Comparison of ENCODE assay signal across 39 mouse cellular contexts in the genomic region with DNA sequence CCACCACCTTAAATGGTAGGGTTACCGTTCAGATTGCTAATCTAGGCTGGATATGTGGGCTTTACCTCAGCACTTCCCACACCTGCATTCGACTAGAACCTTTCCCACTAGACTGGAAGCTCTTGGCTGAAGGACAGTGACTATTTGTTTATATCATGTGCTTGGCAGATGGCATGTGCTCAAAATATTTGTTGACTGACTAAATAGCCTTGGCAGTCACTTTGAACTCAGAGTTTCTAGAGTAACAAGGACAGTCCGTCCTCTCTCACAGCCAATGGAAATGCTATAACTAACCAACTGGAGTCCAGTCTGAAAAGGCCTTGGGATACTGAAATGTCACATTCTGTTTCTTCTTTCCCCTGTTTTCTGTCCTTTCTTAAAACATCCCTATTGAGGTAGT. TPM values are rescaled to one million over a fixed set of nuclear protein-coding genes. Genes with fewer than 3 reads are reported as not detected.
A peak's percentile ranks its signal among the peaks of the same experiment; 100 is the strongest.
DNase-seq lines count a peak whose midpoint lies in the region; ATAC-seq and TF ChIP-seq lines count a peak whose summit lies in the region.
"Had no signal": no experiment of that assay in that cellular context is flagged by ENCODE, and none has a peak within 500 bp of the region (broad histone marks: within the 10 kb centered on the region; RNA-seq: fewer than 3 reads in every experiment).

No protein-coding gene starts in this region.

- DNase-seq in gastrocnemius, adult 2 months = no peak
- no peak for DNase-seq in gastrocnemius, postnatal 4 days (ENCODE audit: low spot score in 2 of 2)
- peak; percentile 15 to 35 for DNase-seq in heart, postnatal 10 days
- DNase-seq in Muller cell, postnatal 12 days (ENCODE audit: inconsistent ontology term) = peak; percentile 50
- peak; percentile 17 for DNase-seq in adrenal gland, postnatal 10 days
- DNase-seq: cerebellum, adult 2 months; cerebellum, postnatal 14 days; forebrain, postnatal 0 days; gastrocnemius, postnatal 25 days; kidney, adult 9 months; kidney, postnatal 14 days; layer of hippocampus, adult 9-11 months; right cerebral cortex, postnatal 14 days; thymus, postnatal 14 days had no signal

- no peak for ATAC-seq in heart, embryonic 11.5 days (replicated peaks; ENCODE audit: insufficient number of reproducible peaks, low FRiP score, low TSS enrichment)
- no peak for ATAC-seq in hindbrain, embryonic 16.5 days
- no peak for ATAC-seq in hindbrain, embryonic 12.5 days (ENCODE audit: low FRiP score)
- ATAC-seq: forebrain, postnatal 0 days; intestine, postnatal 0 days; midbrain, embryonic 13.5 days had no signal

- H3K9ac ChIP-seq in heart, embryonic 11.5 days (ENCODE audit: low read depth, low read length) = no peak overlapping the region
- H3K9ac ChIP-seq in hindbrain, embryonic 16.5 days (ENCODE audit: low read depth, low read length) = no peak overlapping the region
- no peak overlapping the region for H3K9ac ChIP-seq in hindbrain, embryonic 12.5 days
- H3K9ac ChIP-seq: forebrain, postnatal 0 days; heart, embryonic 13.5 days; hindbrain, embryonic 13.5 days; limb, embryonic 15.5 days; midbrain, embryonic 13.5 days had no signal

- peak overlapping the region; percentile 75 for H3K27ac ChIP-seq in gastrocnemius, adult 2 months
- no peak overlapping the region for H3K27ac ChIP-seq in heart, embryonic 11.5 days (ENCODE audit: low read depth, low read length)
- H3K27ac ChIP-seq in hindbrain, embryonic 16.5 days (ENCODE audit: low read depth, low read length) = no peak overlapping the region
- H3K27ac ChIP-seq in hindbrain, embryonic 12.5 days = no peak overlapping the region
- H3K27ac ChIP-seq: heart, embryonic 13.5 days; hindbrain, embryonic 13.5 days; limb, embryonic 10.5 days; limb, embryonic 15.5 days; macrophage; midbrain, embryonic 13.5 days had no signal

- no peak for TF ChIP-seq CTCF in gastrocnemius, adult 2 months (IDR thresholded peaks at IDR 0.05)

- 0 out of 2 replicates have a peak, but pooled peaks cover 7% of the 10 kb centered on the region for H3K27me3 ChIP-seq in heart, embryonic 11.5 days (ENCODE audit: control insufficient read depth, insufficient read depth, low read length)
- no peaks in the 10 kb centered on the region; the same call in 1 of the 2 replicates for H3K27me3 ChIP-seq in hindbrain, embryonic 16.5 days (replicated peaks; ENCODE audit: control insufficient read depth, insufficient read depth, low read length)
- H3K27me3 ChIP-seq in hindbrain, embryonic 12.5 days = peaks cover 24% of the 10 kb centered on the region
- H3K27me3 ChIP-seq: CH12.LX had no signal

- H3K4me3 ChIP-seq in gastrocnemius, adult 2 months = no peak overlapping the region
- H3K4me3 ChIP-seq in heart, embryonic 11.5 days (ENCODE audit: low read depth, low read length) = no peak overlapping the region
- no peak overlapping the region for H3K4me3 ChIP-seq in hindbrain, embryonic 16.5 days (ENCODE audit: low read length)
- no peak overlapping the region for H3K4me3 ChIP-seq in hindbrain, embryonic 12.5 days
- H3K4me3 ChIP-seq: erythroblast, embryonic 14.5 days; heart, embryonic 13.5 days; hindbrain, embryonic 13.5 days; limb, embryonic 10.5 days; limb, embryonic 15.5 days; midbrain, embryonic 13.5 days had no signal

- H3K36me3 ChIP-seq in heart, embryonic 11.5 days (ENCODE audit: control insufficient read depth, insufficient read depth, low read length) = no peaks in the 10 kb centered on the region
- no peaks in the 10 kb centered on the region for H3K36me3 ChIP-seq in hindbrain, embryonic 16.5 days (ENCODE audit: control insufficient read depth, insufficient read depth, low read length)
- no peaks in the 10 kb centered on the region for H3K36me3 ChIP-seq in hindbrain, embryonic 12.5 days
- H3K36me3 ChIP-seq: heart, embryonic 13.5 days; hindbrain, embryonic 13.5 days; limb, embryonic 10.5 days; limb, embryonic 15.5 days; midbrain, embryonic 13.5 days had no signal

- no peaks in the 10 kb centered on the region for H3K9me3 ChIP-seq in heart, embryonic 11.5 days (replicated peaks; ENCODE audit: control insufficient read depth, low read length)
- no peaks in the 10 kb centered on the region for H3K9me3 ChIP-seq in hindbrain, embryonic 16.5 days (ENCODE audit: control insufficient read depth, low read length)
- no peaks in the 10 kb centered on the region for H3K9me3 ChIP-seq in hindbrain, embryonic 12.5 days (replicated peaks)
- H3K9me3 ChIP-seq: heart, embryonic 13.5 days; hindbrain, embryonic 13.5 days; limb, embryonic 10.5 days; limb, embryonic 15.5 days; midbrain, embryonic 13.5 days had no signal

- 83% methylated on average over 3 of the region's 3 CpGs for WGBS in heart, embryonic 11.5 days (ENCODE audit: insufficient replicate concordance)
- 84% methylated on average over 3 of the region's 3 CpGs for WGBS in hindbrain, embryonic 16.5 days
- 83% methylated on average over 3 of the region's 3 CpGs for WGBS in hindbrain, embryonic 12.5 days

- intact Hi-C loops in gastrocnemius, adult 2 months (cut with DNase I) = no loop called here
- intact Hi-C loops in heart, postnatal 10 days (cut with DNase I) = no loop called here

- H3K4me1 ChIP-seq in heart, embryonic 11.5 days (ENCODE audit: control insufficient read depth, insufficient read depth, low read length) = no peaks in the 10 kb centered on the region
- H3K4me1 ChIP-seq in hindbrain, embryonic 16.5 days (ENCODE audit: control insufficient read depth, insufficient read depth, low read depth, low read length) = no peaks in the 10 kb centered on the region
- no peaks in the 10 kb centered on the region for H3K4me1 ChIP-seq in hindbrain, embryonic 12.5 days
- H3K4me1 ChIP-seq: heart, embryonic 13.5 days; hindbrain, embryonic 13.5 days; limb, embryonic 10.5 days; limb, embryonic 15.5 days; midbrain, embryonic 13.5 days had no signal

- H3K4me2 ChIP-seq in heart, embryonic 11.5 days = no peak overlapping the region
- H3K4me2 ChIP-seq in hindbrain, embryonic 16.5 days (ENCODE audit: low read length) = no peak overlapping the region
- H3K4me2 ChIP-seq in hindbrain, embryonic 12.5 days (replicated peaks) = no peak overlapping the region
- H3K4me2 ChIP-seq: heart, embryonic 13.5 days; hindbrain, embryonic 13.5 days; limb, embryonic 15.5 days; midbrain, embryonic 13.5 days had no signal

RNA-seq across cellular contexts. Expression of a gene that starts 22.6 kb away (rescaled TPM):
- total RNA-seq in gastrocnemius, adult 2 months (2021) = 10 to 100 TPM; 35.2 to 39.9 TPM
- 10 to 100 TPM; 46.7 to 55.1 TPM for total RNA-seq in gastrocnemius, postnatal 4 days (2021)
- total RNA-seq in heart, postnatal 10 days (2021) = 10 to 100 TPM; 46.7 to 47.9 TPM
- 30.1 and 31.1 TPM in 2 replicates for polyA plus RNA-seq in heart, embryonic 11.5 days (2014; fragmentation: Nextera tagmentation; extraction: Ambion mirVana)
- total RNA-seq in adrenal gland, postnatal 10 days (2021) = 10 to 100 TPM; 67.9 to 75.1 TPM
- 25.3 and 26.5 TPM in 2 replicates for polyA plus RNA-seq in hindbrain, embryonic 16.5 days (2015; fragmentation: Nextera tagmentation; extraction: Ambion mirVana)
- polyA plus RNA-seq in hindbrain, embryonic 12.5 days (2016; fragmentation: Nextera tagmentation; extraction: Ambion mirVana) = 30.8 and 31.2 TPM in 2 replicates

RNA-seq across cellular contexts. Expression of a gene that starts 29.0 kb away (rescaled TPM):
- not detected for total RNA-seq in gastrocnemius, adult 2 months (2021)
- under 1 TPM; 0.16 to 0.29 TPM for total RNA-seq in gastrocnemius, postnatal 4 days (2021)
- total RNA-seq in heart, postnatal 10 days (2021) = under 1 TPM in 1 of 2 experiments, not detected in 1; 0.20 TPM
- polyA plus RNA-seq in heart, embryonic 11.5 days (2014; fragmentation: Nextera tagmentation; extraction: Ambion mirVana) = 0.18 and 0.53 TPM in 2 replicates
- total RNA-seq in adrenal gland, postnatal 10 days (2021) = 1 to 10 TPM in 1 of 2 experiments, under 1 TPM in 1; 0.33 to 1.2 TPM
- 0.09 and 0.10 TPM in 2 replicates for polyA plus RNA-seq in hindbrain, embryonic 16.5 days (2015; fragmentation: Nextera tagmentation; extraction: Ambion mirVana)
- polyA plus RNA-seq in hindbrain, embryonic 12.5 days (2016; fragmentation: Nextera tagmentation; extraction: Ambion mirVana) = 0.29 and 0.72 TPM in 2 replicates
- total RNA-seq: forebrain, postnatal 0 days; left cerebral cortex, postnatal 10 days had no signal
- polyA plus RNA-seq: erythroblast, embryonic 14.5 days; heart, embryonic 13.5 days; macrophage; neural tube, embryonic 14.5 days had no signal

RNA-seq across cellular contexts. Expression of a gene that starts 42.7 kb away (rescaled TPM):
- total RNA-seq in gastrocnemius, adult 2 months (2021) = not detected
- not detected for total RNA-seq in gastrocnemius, postnatal 4 days (2021)
- not detected for total RNA-seq in heart, postnatal 10 days (2021)
- polyA plus RNA-seq in heart, embryonic 11.5 days (2014; fragmentation: Nextera tagmentation; extraction: Ambion mirVana) = not detected in 2 replicates
- total RNA-seq in adrenal gland, postnatal 10 days (2021) = not detected
- not detected in 2 replicates for polyA plus RNA-seq in hindbrain, embryonic 16.5 days (2015; fragmentation: Nextera tagmentation; extraction: Ambion mirVana)
- not detected in 2 replicates for polyA plus RNA-seq in hindbrain, embryonic 12.5 days (2016; fragmentation: Nextera tagmentation; extraction: Ambion mirVana)
- total RNA-seq: CH12.LX; forebrain, postnatal 0 days; gastrocnemius, postnatal 25 days; heart, postnatal 14 days; left cerebral cortex, postnatal 10 days; megakaryocyte-erythroid progenitor cell, adult 5-6 weeks had no signal
- polyA plus RNA-seq: C2C12; cerebellum, adult 2 months; cortical plate, adult 2 months; embryonic facial prominence, embryonic 14.5 days; erythroblast, embryonic 14.5 days; forebrain, embryonic 11.5 days; forebrain, postnatal 0 days; heart, embryonic 13.5 days; hindbrain, embryonic 13.5 days; intestine, postnatal 0 days; limb, embryonic 10.5 days; limb, embryonic 15.5 days; liver, embryonic 16.5 days; lung, embryonic 16.5 days; macrophage; midbrain, embryonic 13.5 days; neural tube, embryonic 14.5 days; stomach, embryonic 16.5 days; urinary bladder, adult 2 months had no signal

RNA-seq across cellular contexts. Expression of a gene that starts 53.1 kb away (rescaled TPM):
- under 1 TPM; 0.28 to 0.46 TPM for total RNA-seq in gastrocnemius, adult 2 months (2021)
- total RNA-seq in gastrocnemius, postnatal 4 days (2021) = under 1 TPM in 1 of 2 experiments, not detected in 1; 0.07 TPM
- total RNA-seq in heart, postnatal 10 days (2021) = not detected
- polyA plus RNA-seq in heart, embryonic 11.5 days (2014; fragmentation: Nextera tagmentation; extraction: Ambion mirVana) = not detected in 2 replicates
- total RNA-seq in adrenal gland, postnatal 10 days (2021) = not detected
- polyA plus RNA-seq in hindbrain, embryonic 16.5 days (2015; fragmentation: Nextera tagmentation; extraction: Ambion mirVana) = 0.04 and 0.05 TPM in 2 replicates
- polyA plus RNA-seq in hindbrain, embryonic 12.5 days (2016; fragmentation: Nextera tagmentation; extraction: Ambion mirVana) = not detected in 2 replicates
- total RNA-seq: ES-E14; forebrain, postnatal 0 days; heart, postnatal 14 days; left cerebral cortex, postnatal 10 days; megakaryocyte-erythroid progenitor cell, adult 5-6 weeks had no signal
- polyA plus RNA-seq: C2C12; cerebellum, adult 2 months; embryonic facial prominence, embryonic 14.5 days; erythroblast, embryonic 14.5 days; forebrain, embryonic 11.5 days; forebrain, postnatal 0 days; heart, embryonic 13.5 days; intestine, postnatal 0 days; limb, embryonic 10.5 days; liver, embryonic 16.5 days; lung, embryonic 16.5 days; macrophage; midbrain, embryonic 13.5 days; neural tube, embryonic 14.5 days; stomach, embryonic 16.5 days; urinary bladder, adult 2 months had no signal

Comparison
In these comparisons a context has a peak if more than half of its experiments do, and no peak if none do; other contexts are left out.
1. DNase-seq: peak in heart, postnatal 10 days (2 of 2), Muller cell, postnatal 12 days (single experiment) and adrenal gland, postnatal 10 days (single experiment); none in gastrocnemius, adult 2 months (single experiment) and gastrocnemius, postnatal 4 days (0 of 2).